Mouse (Mus musculus): ENCODE data around the gene Heg1. TPM values are rescaled to one million over a fixed set of nuclear protein-coding genes. Genes with fewer than 3 reads are reported as not detected.

The Heg1 gene
- polyA plus RNA-seq, 1 experiment from 2014 or later, result 15.9 TPM

DNA sequence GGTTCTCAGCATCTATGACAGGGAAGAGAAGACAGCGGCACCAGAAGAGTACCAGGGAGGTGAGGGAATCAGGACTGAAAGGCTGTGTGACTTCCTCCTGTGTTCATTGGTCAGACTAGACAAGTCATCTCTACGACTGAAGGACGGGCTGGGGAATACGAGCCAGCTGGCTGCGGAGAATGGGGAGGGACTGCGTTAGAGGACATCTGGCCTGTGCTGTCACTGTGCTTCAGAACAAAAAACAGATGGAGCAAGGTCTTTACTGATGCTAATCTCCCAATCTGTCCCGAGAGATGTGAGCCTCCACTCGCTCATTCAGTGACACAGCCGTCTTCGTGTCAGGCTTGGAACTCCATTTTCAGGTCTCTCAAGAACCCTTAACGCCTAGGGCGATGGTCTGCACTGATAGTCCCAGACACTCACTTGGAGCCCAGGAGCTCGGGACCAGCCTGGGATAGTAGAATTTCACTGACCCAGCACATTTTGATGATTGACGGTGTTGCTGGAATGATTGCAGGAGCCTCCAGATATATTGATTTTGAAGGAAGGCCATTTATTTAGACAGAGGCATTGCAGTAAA, 10.6 kb upstream of the Heg1 start:
- Histone ChIP-seq H3K9ac (replicated peaks; ENCODE audit: low read length) (no peak overlapping the region), H3K27ac (replicated peaks; ENCODE audit: low read depth, low read length) (no peak overlapping the region), H3K36me3 (ENCODE audit: control insufficient read depth, insufficient read depth, low read length) (no peaks in the 10 kb centered on the region), H3K4me1 (ENCODE audit: control insufficient read depth, insufficient read depth, low read length) (no peaks in the 10 kb centered on the region), H3K9me3 (ENCODE audit: control insufficient read depth, low read length) (no peaks in the 10 kb centered on the region), H3K4me3 (replicated peaks; ENCODE audit: low read depth, low read length) (no peak overlapping the region), H3K4me2 (ENCODE audit: low read length) (no peak overlapping the region), H3K27me3 (ENCODE audit: control insufficient read depth, insufficient read depth, low read length) (no peaks in the 10 kb centered on the region)
- peak; percentile 20; the same call in 1 of the 2 replicates for ATAC-seq (ENCODE audit: low FRiP score, low TSS enrichment)
- peak; percentile 48 for DNase-seq
- 39% methylated on average over 14 of the region's 14 CpGs for WGBS

DNA sequence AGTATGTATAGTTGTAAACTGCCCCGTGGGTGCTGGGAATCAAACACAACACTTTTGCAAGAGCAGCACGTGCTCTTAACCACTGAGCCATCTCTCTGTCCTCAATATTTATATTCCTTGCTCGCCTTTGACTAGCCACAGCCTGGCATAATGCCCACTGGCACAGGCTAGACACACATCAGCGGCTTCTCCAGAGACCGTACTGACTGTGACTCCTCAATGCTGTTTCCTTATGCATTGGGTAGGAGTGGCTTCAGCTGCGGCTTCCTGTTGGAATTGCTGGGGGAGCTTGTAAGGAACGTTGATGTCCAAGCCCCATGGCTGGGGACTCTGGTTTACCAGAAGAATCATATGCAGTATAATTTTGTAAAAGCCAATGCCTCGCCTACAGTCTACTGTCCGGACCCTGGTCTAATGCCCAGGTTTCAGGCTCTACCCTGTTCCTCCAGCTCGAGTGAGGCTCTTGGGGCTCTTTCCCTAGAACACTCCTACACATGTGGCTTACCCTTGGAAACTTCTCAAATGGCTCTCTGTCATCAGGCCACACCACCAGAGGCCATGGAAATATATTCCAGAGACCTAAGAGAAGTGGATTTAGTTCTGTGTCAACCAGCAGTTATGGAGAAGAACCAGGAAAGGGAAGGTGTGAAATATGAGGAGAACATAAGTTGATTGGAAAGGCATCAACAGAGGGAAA, 8.9 kb upstream of the Heg1 start:
- no peaks in the 10 kb centered on the region for H3K27me3 ChIP-seq (ENCODE audit: control insufficient read depth, insufficient read depth, low read length)
- no peaks in the 10 kb centered on the region for H3K9me3 ChIP-seq (ENCODE audit: control insufficient read depth, low read length)
- H3K4me1 ChIP-seq (ENCODE audit: control insufficient read depth, insufficient read depth, low read length), result no peaks in the 10 kb centered on the region
- no peak overlapping the region for H3K9ac ChIP-seq (replicated peaks; ENCODE audit: low read length)
- DNase-seq, result no peak
- no peak overlapping the region for H3K4me2 ChIP-seq (ENCODE audit: low read length)
- H3K27ac ChIP-seq (replicated peaks; ENCODE audit: low read depth, low read length), result no peak overlapping the region
- 94% methylated on average over 10 of the region's 10 CpGs for WGBS
- no peaks in the 10 kb centered on the region for H3K36me3 ChIP-seq (ENCODE audit: control insufficient read depth, insufficient read depth, low read length)
- no peak overlapping the region for H3K4me3 ChIP-seq (replicated peaks; ENCODE audit: low read depth, low read length)
- ATAC-seq (ENCODE audit: low FRiP score, low TSS enrichment), result no peak

DNA sequence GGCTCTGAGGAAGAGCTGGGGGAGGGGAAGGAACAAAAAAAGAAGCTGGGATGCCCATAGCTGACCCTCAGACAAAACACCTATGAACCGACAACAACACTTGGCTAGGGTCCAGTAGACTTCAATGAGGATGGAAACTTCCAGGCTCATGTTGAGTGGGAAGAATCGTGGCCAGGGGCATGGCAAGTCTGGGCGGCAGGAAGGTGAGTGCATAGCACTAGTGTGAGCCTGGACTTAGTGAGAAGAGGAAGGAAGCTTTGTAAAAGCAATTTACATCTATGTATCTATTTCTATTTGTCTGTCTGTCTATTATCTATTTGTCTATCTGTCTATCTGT, 8.4 kb upstream of the Heg1 start:
- Histone ChIP-seq H3K27ac (replicated peaks; ENCODE audit: low read depth, low read length) (no peak overlapping the region), H3K27me3 (ENCODE audit: control insufficient read depth, insufficient read depth, low read length) (no peaks in the 10 kb centered on the region), H3K4me1 (ENCODE audit: control insufficient read depth, insufficient read depth, low read length) (peaks cover 2% of the 10 kb centered on the region; the same call in 1 of the 2 replicates), H3K36me3 (ENCODE audit: control insufficient read depth, insufficient read depth, low read length) (no peaks in the 10 kb centered on the region), H3K4me2 (ENCODE audit: low read length) (no peak overlapping the region), H3K9ac (replicated peaks; ENCODE audit: low read length) (no peak overlapping the region), H3K4me3 (replicated peaks; ENCODE audit: low read depth, low read length) (no peak overlapping the region), H3K9me3 (ENCODE audit: control insufficient read depth, low read length) (no peaks in the 10 kb centered on the region)
- 87% methylated on average over 3 of the region's 3 CpGs for WGBS
- ATAC-seq (ENCODE audit: low FRiP score, low TSS enrichment), result no peak
- no peak for DNase-seq

DNA sequence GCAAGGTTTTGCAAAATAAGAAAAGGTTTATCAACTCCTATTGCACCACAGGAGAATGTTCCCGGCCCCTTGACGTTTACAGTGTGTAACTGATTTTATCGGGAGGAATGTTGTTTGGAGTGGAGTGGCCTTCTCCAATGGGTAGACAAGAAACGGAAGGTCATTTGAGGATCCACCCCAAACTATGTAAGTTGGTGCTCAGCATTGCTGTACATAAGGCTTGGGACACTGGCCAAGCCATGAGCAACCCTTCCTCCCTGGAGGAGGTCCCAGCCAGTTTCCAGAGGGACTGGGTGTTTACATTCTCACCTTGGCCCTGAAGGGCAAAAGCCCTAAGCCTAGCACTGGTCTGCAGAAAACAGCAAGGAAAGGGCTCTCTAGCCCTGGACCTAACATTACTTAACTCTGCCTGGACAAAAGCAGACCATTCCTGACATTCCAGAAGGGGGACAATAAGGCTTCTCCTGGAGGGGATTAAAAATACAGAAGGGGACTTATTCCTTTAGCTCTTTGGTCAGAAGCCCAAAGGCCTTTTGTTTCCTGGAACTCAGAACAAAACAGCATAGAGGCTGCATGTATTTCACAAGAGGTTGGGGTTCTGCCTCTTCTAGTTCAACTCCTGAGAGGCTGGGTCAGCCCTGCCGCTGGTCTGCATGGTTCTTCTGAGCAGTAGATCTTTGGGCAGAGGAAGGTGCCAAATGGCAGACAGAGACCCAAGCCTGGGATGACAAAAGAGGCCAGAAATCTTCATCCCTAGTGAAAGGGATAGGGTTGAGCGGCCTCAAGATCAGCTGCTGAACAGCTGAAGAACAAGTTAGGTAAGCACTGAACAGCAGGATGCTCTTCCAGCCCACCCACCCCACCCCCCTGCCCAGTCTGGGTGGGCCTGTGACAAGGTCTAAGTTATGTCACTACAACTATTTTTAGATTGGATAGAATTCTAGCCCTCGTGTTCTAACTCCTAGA, 7.5 kb upstream of the Heg1 start:
- Histone ChIP-seq H3K4me1 (ENCODE audit: control insufficient read depth, insufficient read depth, low read length) (peaks cover 5% of the 10 kb centered on the region; the same call in 1 of the 2 replicates), H3K9me3 (ENCODE audit: control insufficient read depth, low read length) (no peaks in the 10 kb centered on the region), H3K27me3 (ENCODE audit: control insufficient read depth, insufficient read depth, low read length) (no peaks in the 10 kb centered on the region), H3K36me3 (ENCODE audit: control insufficient read depth, insufficient read depth, low read length) (no peaks in the 10 kb centered on the region), H3K4me3 (replicated peaks; ENCODE audit: low read depth, low read length) (no peak overlapping the region), H3K9ac (replicated peaks; ENCODE audit: low read length) (no peak overlapping the region), H3K27ac (replicated peaks; ENCODE audit: low read depth, low read length) (no peak overlapping the region), H3K4me2 (ENCODE audit: low read length) (no peak overlapping the region)
- WGBS, result 79% methylated on average over 7 of the region's 7 CpGs
- ATAC-seq (ENCODE audit: low FRiP score, low TSS enrichment) (no peak), DNase-seq (no peak)

DNA sequence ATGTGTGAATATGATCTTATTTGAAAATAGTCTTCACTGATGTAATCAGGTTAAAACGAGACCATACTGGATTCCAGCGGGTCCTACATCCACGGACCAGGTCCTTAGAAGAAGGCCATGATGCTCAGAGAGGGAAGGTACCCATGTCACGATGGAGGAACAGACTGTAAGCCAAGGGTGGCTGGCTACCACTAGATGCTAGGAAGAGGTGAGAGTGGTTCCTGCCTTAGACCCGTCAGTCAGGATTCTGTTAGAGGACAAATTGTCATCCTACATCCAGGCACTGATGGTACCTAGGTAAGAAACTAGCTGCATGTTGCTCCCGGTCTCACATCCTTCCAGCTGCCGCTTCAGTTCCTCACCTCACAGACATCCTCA, 6.9 kb upstream of the Heg1 start:
- no peak for ATAC-seq (ENCODE audit: low FRiP score, low TSS enrichment)
- no peak overlapping the region for H3K27ac ChIP-seq (replicated peaks; ENCODE audit: low read depth, low read length)
- no peak overlapping the region for H3K4me2 ChIP-seq (ENCODE audit: low read length)
- H3K9me3 ChIP-seq (ENCODE audit: control insufficient read depth, low read length), result no peaks in the 10 kb centered on the region
- WGBS, result 94% methylated on average over 7 of the region's 7 CpGs
- no peak overlapping the region for H3K9ac ChIP-seq (replicated peaks; ENCODE audit: low read length)
- no peak for DNase-seq
- H3K4me3 ChIP-seq (replicated peaks; ENCODE audit: low read depth, low read length), result no peak overlapping the region
- no peaks in the 10 kb centered on the region for H3K36me3 ChIP-seq (ENCODE audit: control insufficient read depth, insufficient read depth, low read length)
- peaks cover 5% of the 10 kb centered on the region; the same call in 1 of the 2 replicates for H3K4me1 ChIP-seq (ENCODE audit: control insufficient read depth, insufficient read depth, low read length)
- H3K27me3 ChIP-seq (ENCODE audit: control insufficient read depth, insufficient read depth, low read length), result no peaks in the 10 kb centered on the region

DNA sequence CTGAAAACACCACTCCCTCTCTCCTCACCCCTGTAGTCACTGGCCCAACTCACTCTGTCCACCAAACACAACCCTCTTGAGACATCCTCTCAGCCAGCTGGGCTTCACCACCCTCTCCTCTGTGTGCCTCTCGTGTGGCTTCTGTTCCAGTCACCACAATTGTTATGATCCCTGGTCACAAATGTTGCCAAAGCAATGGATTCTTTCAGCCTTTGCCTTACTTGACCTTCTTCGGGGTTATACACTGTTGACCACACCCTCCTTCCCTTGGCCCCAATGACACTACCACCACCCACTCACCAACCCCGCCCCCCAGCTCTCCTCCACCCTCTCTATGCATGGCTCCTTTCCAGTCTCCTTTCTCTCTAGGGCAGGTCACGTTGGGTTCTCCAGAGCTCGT, 6.3 kb upstream of the Heg1 start:
- Histone ChIP-seq H3K4me1 (ENCODE audit: control insufficient read depth, insufficient read depth, low read length) (peaks cover 5% of the 10 kb centered on the region; the same call in 1 of the 2 replicates), H3K27ac (replicated peaks; ENCODE audit: low read depth, low read length) (no peak overlapping the region), H3K9ac (replicated peaks; ENCODE audit: low read length) (no peak overlapping the region), H3K4me2 (ENCODE audit: low read length) (no peak overlapping the region), H3K4me3 (replicated peaks; ENCODE audit: low read depth, low read length) (no peak overlapping the region), H3K36me3 (ENCODE audit: control insufficient read depth, insufficient read depth, low read length) (no peaks in the 10 kb centered on the region), H3K27me3 (ENCODE audit: control insufficient read depth, insufficient read depth, low read length) (no peaks in the 10 kb centered on the region), H3K9me3 (ENCODE audit: control insufficient read depth, low read length) (no peaks in the 10 kb centered on the region)
- no peak for ATAC-seq (ENCODE audit: low FRiP score, low TSS enrichment)
- no peak for DNase-seq
- 91% methylated on average over 5 of the region's 5 CpGs for WGBS

DNA sequence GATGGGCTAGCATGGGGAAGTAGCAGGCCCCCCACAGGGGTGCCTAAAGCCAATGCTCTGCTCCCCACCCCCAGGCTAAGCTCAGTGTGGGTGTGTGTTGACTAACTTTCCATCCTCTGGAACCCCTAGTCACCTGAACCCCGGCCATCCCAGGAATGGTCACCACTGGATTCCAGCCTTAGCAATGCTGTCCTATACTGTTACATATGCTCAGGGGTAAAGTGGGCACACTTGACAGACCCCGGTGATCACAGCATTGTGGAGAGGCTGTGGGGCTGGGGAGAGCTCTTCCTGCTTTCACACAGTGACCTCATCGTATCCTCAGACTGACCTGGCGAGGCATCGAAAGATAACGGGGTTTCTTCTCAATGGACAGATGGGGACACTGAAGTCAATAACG, 3.9 kb upstream of the Heg1 start:
- Histone ChIP-seq H3K4me3 (replicated peaks; ENCODE audit: low read depth, low read length) (no peak overlapping the region), H3K27me3 (ENCODE audit: control insufficient read depth, insufficient read depth, low read length) (no peaks in the 10 kb centered on the region), H3K4me2 (ENCODE audit: low read length) (no peak overlapping the region), H3K9ac (replicated peaks; ENCODE audit: low read length) (no peak overlapping the region), H3K36me3 (ENCODE audit: control insufficient read depth, insufficient read depth, low read length) (no peaks in the 10 kb centered on the region), H3K9me3 (ENCODE audit: control insufficient read depth, low read length) (no peaks in the 10 kb centered on the region), H3K27ac (replicated peaks; ENCODE audit: low read depth, low read length) (no peak overlapping the region), H3K4me1 (ENCODE audit: control insufficient read depth, insufficient read depth, low read length) (peaks cover 9% of the 10 kb centered on the region; the same call in 1 of the 2 replicates)
- no peak for ATAC-seq (ENCODE audit: low FRiP score, low TSS enrichment)
- DNase-seq, result no peak
- 90% methylated on average over 7 of the region's 7 CpGs for WGBS

DNA sequence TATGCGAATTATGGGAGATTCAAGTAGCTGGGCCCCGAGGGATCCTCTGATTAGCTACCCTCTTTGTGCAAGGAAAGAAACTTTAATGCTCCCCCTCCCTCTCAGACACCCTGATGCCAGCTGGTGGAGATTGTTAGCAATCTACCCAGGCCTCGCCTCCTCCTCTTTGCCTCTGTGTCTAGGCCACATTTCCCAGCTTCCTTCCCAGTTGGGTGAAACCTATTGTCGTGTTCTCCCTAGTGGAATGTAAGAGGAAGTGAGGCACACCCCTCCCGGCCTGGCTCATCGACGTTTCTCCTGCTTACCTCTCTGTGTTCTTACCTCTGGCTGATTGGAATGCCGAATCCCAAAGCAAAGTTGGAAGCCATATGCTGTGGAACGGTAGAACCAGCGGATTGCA, 3.4 kb upstream of the Heg1 start:
- Histone ChIP-seq H3K9ac (replicated peaks; ENCODE audit: low read length) (no peak overlapping the region), H3K27ac (replicated peaks; ENCODE audit: low read depth, low read length) (no peak overlapping the region), H3K9me3 (ENCODE audit: control insufficient read depth, low read length) (no peaks in the 10 kb centered on the region), H3K36me3 (ENCODE audit: control insufficient read depth, insufficient read depth, low read length) (no peaks in the 10 kb centered on the region), H3K27me3 (ENCODE audit: control insufficient read depth, insufficient read depth, low read length) (no peaks in the 10 kb centered on the region), H3K4me2 (ENCODE audit: low read length) (no peak overlapping the region), H3K4me3 (replicated peaks; ENCODE audit: low read depth, low read length) (no peak overlapping the region), H3K4me1 (ENCODE audit: control insufficient read depth, insufficient read depth, low read length) (peaks cover 9% of the 10 kb centered on the region)
- whole genome bisulfite sequencing, result 51% methylated on average over 10 of the region's 10 CpGs
- ATAC-seq (ENCODE audit: low FRiP score, low TSS enrichment), result no peak
- DNase-seq, result no peak
